Mouse (Mus musculus): Measurements from ENCODE around the gene Dnmt1. TPM values are rescaled to one million over a fixed set of nuclear protein-coding genes. Genes with fewer than 3 reads are reported as not detected.

Dnmt1 gene
- total RNA-seq (2021) = 10 to 100 TPM; 11.1 to 11.6 TPM
- 9.1 and 11.7 TPM in 2 replicates for polyA plus RNA-seq (2012; rRNA removed)
- long read RNA-seq, full-length matches to known transcripts = 1 of 6 reads
- long read RNA-seq, partial matches to known transcripts = 4 of 6 reads
- long read RNA-seq, other reads (novel, unspliced or antisense) = 1 of 6 reads

- H3K4me1 ChIP-seq (ENCODE audit: control insufficient read depth, insufficient read depth, low read length) = no peaks in the 10 kb centered on the region
- no peaks in the 10 kb centered on the region for H3K27me3 ChIP-seq (ENCODE audit: control insufficient read depth, insufficient read depth, low read length)
- WGBS = 75% methylated on average over 2 of the region's 2 CpGs
- H3K79me2 ChIP-seq (replicated peaks; ENCODE audit: control insufficient read depth, insufficient read depth, low read length) = no peaks in the 10 kb centered on the region
- H3K9ac ChIP-seq (ENCODE audit: low read depth, low read length) = no peak within 1 kb of the TSS
- DNase-seq = no peak
- H3K27ac ChIP-seq = no peak within 1 kb of the TSS
- no peak for TF ChIP-seq CTCF (IDR thresholded peaks at IDR 0.05)
- TF ChIP-seq EP300 (IDR thresholded peaks at IDR 0.05; ENCODE audit: insufficient read depth, low read depth, low read length) = no peak
- no peak for TF ChIP-seq POLR2A (IDR thresholded peaks at IDR 0.05; ENCODE audit: insufficient read depth, low read depth, low read length)
- intact Hi-C loops (cut with DNase I) = no loop called here
- no peak within 1 kb of the TSS for H3K4me3 ChIP-seq
- H3K36me3 ChIP-seq (ENCODE audit: control insufficient read depth, insufficient read depth, low read length) = no peaks in the 10 kb centered on the region
Observed at GRCm38 (mm10) chr9:20959430-20959938, at the start of gene Dnmt1. TSS of gene Dnmt1 (minus strand) at chr9:20959888.

- H3K4me3 ChIP-seq = no peak overlapping the region
- no peak overlapping the region for H3K27ac ChIP-seq
Observed at GRCm38 (mm10) chr9:21008007-21008406, 48.3 kb upstream of the Dnmt1 start.

DNA sequence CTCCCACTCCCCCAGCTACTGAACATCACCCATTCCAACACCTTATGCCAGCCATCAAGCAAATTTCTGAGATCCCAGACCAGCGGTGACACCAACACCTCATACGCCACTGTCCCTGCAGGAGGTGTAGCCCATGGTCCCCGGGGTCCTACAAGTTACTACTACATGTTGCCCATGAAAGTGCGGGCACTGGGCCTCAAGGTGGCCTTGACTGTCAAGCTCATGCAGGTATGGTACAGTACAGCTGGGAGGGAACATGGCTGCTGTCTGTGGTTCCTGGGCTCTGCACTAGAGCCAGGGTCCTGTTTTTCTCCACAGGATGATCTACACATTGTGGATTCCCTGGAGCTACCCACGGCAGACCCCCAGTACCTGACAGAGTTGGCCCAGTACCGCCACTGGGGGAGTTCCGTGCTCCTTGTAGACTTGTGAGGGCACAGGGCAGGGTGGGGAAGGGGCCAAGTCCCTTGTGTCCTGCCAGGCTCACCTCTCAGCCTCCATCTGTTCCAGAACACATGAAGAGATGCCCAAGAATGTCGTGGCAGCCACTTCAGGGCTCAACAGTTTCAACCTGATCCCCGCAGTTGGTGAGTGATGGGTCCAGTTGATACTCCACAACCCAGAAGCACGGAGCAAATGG, 47.7 kb upstream of the Dnmt1 start:
- no peak for TF ChIP-seq POLR2A (IDR thresholded peaks at IDR 0.05; ENCODE audit: insufficient read depth, low read depth, low read length)
- no peak for TF ChIP-seq CTCF (IDR thresholded peaks at IDR 0.05)
- TF ChIP-seq EP300 (IDR thresholded peaks at IDR 0.05; ENCODE audit: insufficient read depth, low read depth, low read length) = no peak
- no peak overlapping the region for H3K4me3 ChIP-seq
- H3K4me1 ChIP-seq (ENCODE audit: control insufficient read depth, insufficient read depth, low read length) = peaks cover 8% of the 10 kb centered on the region
- no peaks in the 10 kb centered on the region for H3K27me3 ChIP-seq (ENCODE audit: control insufficient read depth, insufficient read depth, low read length)
- no peak overlapping the region for H3K9ac ChIP-seq (ENCODE audit: low read depth, low read length)
- intact Hi-C loops (cut with DNase I) = loop anchor here (10.0 kb wide), 1 partner anchor 127 kb away; the partner anchor contains the start of gene Tyk2
- WGBS = 93% methylated on average over 10 of the region's 10 CpGs
- no peak overlapping the region for H3K27ac ChIP-seq
- no peaks in the 10 kb centered on the region for H3K79me2 ChIP-seq (replicated peaks; ENCODE audit: control insufficient read depth, insufficient read depth, low read length)
- DNase-seq = no peak
- H3K36me3 ChIP-seq (ENCODE audit: control insufficient read depth, insufficient read depth, low read length) = no peaks in the 10 kb centered on the region

More at GRCm38 (mm10) chr9:21008007-21008406, 48.3 kb upstream of the Dnmt1 start:
- intact Hi-C loops (cut with DNase I) = loop anchor here (10.0 kb wide), 1 partner anchor 127 kb away; the partner anchor contains the start of gene Tyk2
- Histone ChIP-seq H3K79me2 (replicated peaks; ENCODE audit: control insufficient read depth, insufficient read depth, low read length) (no peaks in the 10 kb centered on the region), H3K36me3 (ENCODE audit: control insufficient read depth, insufficient read depth, low read length) (no peaks in the 10 kb centered on the region), H3K9ac (ENCODE audit: low read depth, low read length) (no peak overlapping the region), H3K27me3 (ENCODE audit: control insufficient read depth, insufficient read depth, low read length) (no peaks in the 10 kb centered on the region), H3K4me1 (ENCODE audit: control insufficient read depth, insufficient read depth, low read length) (peaks cover 8% of the 10 kb centered on the region)
- no peak for DNase-seq
- WGBS = 85% methylated on average over 7 of the region's 7 CpGs
- no peak for TF ChIP-seq POLR2A (IDR thresholded peaks at IDR 0.05; ENCODE audit: insufficient read depth, low read depth, low read length)
- peak; percentile 47 for TF ChIP-seq CTCF (IDR thresholded peaks at IDR 0.05)

DNA sequence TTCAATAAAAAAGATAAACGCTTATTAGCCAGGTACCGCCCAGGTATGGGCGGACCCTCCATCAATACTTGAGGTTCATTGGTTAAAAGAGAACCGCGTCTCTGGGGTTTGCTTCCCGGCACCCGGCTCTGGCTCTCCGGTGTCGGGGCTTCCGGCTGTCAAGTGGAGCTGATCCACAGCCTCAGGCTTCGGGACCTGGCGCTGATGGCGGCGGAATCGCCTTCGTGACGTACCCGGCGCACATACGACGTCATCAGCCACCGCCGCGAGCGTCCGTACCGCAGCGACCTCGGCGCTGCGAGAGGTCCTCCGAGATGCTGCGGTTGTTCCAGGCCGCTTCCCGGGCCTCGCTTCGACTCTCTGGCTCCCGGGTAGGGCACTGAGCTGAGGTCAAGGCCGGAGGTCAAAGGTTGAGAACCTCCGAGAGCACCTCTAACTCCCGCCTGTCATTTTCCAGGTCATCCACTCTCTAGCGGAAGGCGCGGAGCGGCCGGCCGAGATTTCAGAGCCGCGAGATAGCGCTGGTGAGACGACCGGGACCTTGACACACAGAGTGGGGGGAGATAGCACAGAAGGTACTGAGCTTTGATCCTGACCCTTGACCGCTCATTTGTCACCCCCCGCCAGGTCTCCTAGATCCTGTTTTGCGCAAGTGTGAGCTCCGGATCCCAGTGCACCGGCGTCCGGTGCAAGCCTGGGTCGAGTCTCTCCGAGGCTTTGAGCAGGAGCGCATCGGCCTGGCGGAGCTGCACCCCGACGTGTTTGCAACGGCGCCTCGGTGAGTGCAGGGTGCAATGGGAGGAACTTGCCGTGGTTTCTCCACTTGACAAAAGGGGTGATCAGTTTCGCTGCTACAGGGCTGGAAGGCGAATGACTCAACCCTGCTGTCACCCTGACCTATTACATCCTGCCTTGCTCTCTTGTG, 43.2 kb upstream of the Dnmt1 start, which contains the start of gene Mrpl4:
Gene Mrpl4, plus strand, starts transcription at position 112 of the 925 bp plus-strand sequence.
- intact Hi-C loops (cut with DNase I) = loop anchor here (1.0 to 10.0 kb wide), 2 partner anchors 26 to 132 kb away; partner anchors contain the start of genes Icam4 and Tyk2

GRCm38 (mm10) chr9:21002270-21002626, 42.6 kb upstream of the Dnmt1 start:
- Histone ChIP-seq H3K27me3 (ENCODE audit: control insufficient read depth, insufficient read depth, low read length) (no peaks in the 10 kb centered on the region), H3K79me2 (replicated peaks; ENCODE audit: control insufficient read depth, insufficient read depth, low read length) (no peaks in the 10 kb centered on the region), H3K4me1 (ENCODE audit: control insufficient read depth, insufficient read depth, low read length) (peaks cover 4% of the 10 kb centered on the region), H3K4me3 (peak overlapping the region; percentile 97), H3K36me3 (ENCODE audit: control insufficient read depth, insufficient read depth, low read length) (no peaks in the 10 kb centered on the region), H3K27ac (peak overlapping the region; percentile 91), H3K9ac (ENCODE audit: low read depth, low read length) (peak overlapping the region; percentile 86; the same call in 1 of the 2 replicates)
- intact Hi-C loops (cut with DNase I) = loop anchor here (1.0 to 10.0 kb wide), 2 partner anchors 27 to 133 kb away; partner anchors contain the start of genes Icam4 and Tyk2
- TF ChIP-seq POLR2A (IDR thresholded peaks at IDR 0.05; ENCODE audit: insufficient read depth, low read depth, low read length) (no peak), CTCF (IDR thresholded peaks at IDR 0.05) (no peak)
- no peak for DNase-seq
- WGBS = 10% methylated on average over 7 of the region's 7 CpGs

More for the DNA sequence above, 43.2 kb upstream of the Dnmt1 start, which contains the start of gene Mrpl4:
- Histone ChIP-seq H3K79me2 (replicated peaks; ENCODE audit: control insufficient read depth, insufficient read depth, low read length) (no peaks in the 10 kb centered on the region), H3K4me3 (peak within 1 kb of the TSS; percentile 97), H3K9ac (ENCODE audit: low read depth, low read length) (peak within 1 kb of the TSS; percentile 86), H3K27ac (peak within 1 kb of the TSS; percentile 91), H3K27me3 (ENCODE audit: control insufficient read depth, insufficient read depth, low read length) (no peaks in the 10 kb centered on the region), H3K36me3 (ENCODE audit: control insufficient read depth, insufficient read depth, low read length) (no peaks in the 10 kb centered on the region), H3K4me1 (ENCODE audit: control insufficient read depth, insufficient read depth, low read length) (peaks cover 4% of the 10 kb centered on the region)
- TF ChIP-seq CTCF (IDR thresholded peaks at IDR 0.05) (peak; percentile 39), POLR2A (IDR thresholded peaks at IDR 0.05; ENCODE audit: insufficient read depth, low read depth, low read length) (peak; percentile 94), EP300 (IDR thresholded peaks at IDR 0.05; ENCODE audit: insufficient read depth, low read depth, low read length) (no peak)
- WGBS = under 1% methylated on average over 72 of the region's 72 CpGs
- peak; percentile 90 to 92 for DNase-seq

Data from heart, adult 2 months (tissue).